Mouse (Mus musculus) liver, postnatal 0 days (tissue): Measurements from ENCODE around the gene Tmem86a.

ENCODE experiments used
- CTCF ChIP-seq: sonication (generic); IDR thresholded peaks from 2 replicates; pipeline ENCODE4 v1.5.1; 2016; ENCODE audit warnings: antibody characterized with exemption, low read depth
- EP300 ChIP-seq: IDR thresholded peaks from 2 replicates; pipeline ENCODE4 v1.6.1; 2016; ENCODE audit warnings: antibody characterized with exemption, low read depth, mild to moderate bottlenecking

DNA sequence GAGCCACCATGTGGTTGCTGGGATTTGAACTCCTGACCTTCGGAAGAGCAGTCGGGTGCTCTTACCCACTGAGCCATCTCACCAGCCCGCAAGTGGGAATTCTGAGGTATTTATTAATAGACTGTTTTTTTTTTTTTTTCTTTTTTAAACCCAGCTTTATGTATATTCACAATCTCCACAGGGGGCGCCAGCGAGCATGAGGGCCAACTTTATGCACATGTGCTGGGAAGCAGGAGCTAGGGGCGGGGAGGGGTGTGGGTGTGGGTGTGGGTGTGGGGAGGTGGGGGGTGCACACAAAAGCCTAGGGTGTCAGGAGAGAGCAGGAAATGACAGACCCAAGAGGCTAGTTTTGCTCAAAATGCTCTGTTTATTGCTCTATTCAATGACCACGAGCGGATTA is 27.1 kb downstream of the Tmem86a start:
- no peak for TF ChIP-seq EP300
- TF ChIP-seq CTCF: peak; percentile 58
